11 mouse cellular contexts compared by ENCODE assay signal in genomic region chr12:80843236-80843635, GRCm38 (mm10). TPM values are rescaled to one million over a fixed set of nuclear protein-coding genes. Genes with fewer than 3 reads are reported as not detected.
DNase-seq lines count a peak whose midpoint lies in the region; ATAC-seq lines count a peak whose summit lies in the region.
"Had no signal": no experiment of that assay in that cellular context is flagged by ENCODE, and none has a peak within 500 bp of the region (broad histone marks: within the 10 kb centered on the region; RNA-seq: fewer than 3 reads in every experiment).

No protein-coding gene starts in this region.

- peaks cover 33% of the 10 kb centered on the region for H3K4me1 ChIP-seq in heart, embryonic 11.5 days (ENCODE audit: control insufficient read depth, insufficient read depth, low read length)
- peaks cover 44% of the 10 kb centered on the region for H3K4me1 ChIP-seq in stomach, embryonic 16.5 days (ENCODE audit: control insufficient read depth, insufficient read depth, low read length)

- no peaks in the 10 kb centered on the region for H3K36me3 ChIP-seq in heart, embryonic 11.5 days (ENCODE audit: control insufficient read depth, insufficient read depth, low read length)
- H3K36me3 ChIP-seq in stomach, embryonic 16.5 days (ENCODE audit: control insufficient read depth, insufficient read depth, low read length) = no peaks in the 10 kb centered on the region

- H3K4me3 ChIP-seq in heart, embryonic 11.5 days (ENCODE audit: low read depth, low read length) = no peak overlapping the region
- H3K4me3 ChIP-seq in stomach, embryonic 16.5 days (replicated peaks; ENCODE audit: low read length) = no peak overlapping the region

- H3K27ac ChIP-seq in heart, embryonic 11.5 days (ENCODE audit: low read depth, low read length) = 0 out of 2 replicates have a peak overlapping the region, but pooled peaks have one; percentile 29
- H3K27ac ChIP-seq in stomach, embryonic 16.5 days (ENCODE audit: low read length) = peak overlapping the region; percentile 69

- H3K9me3 ChIP-seq in heart, embryonic 11.5 days (replicated peaks; ENCODE audit: control insufficient read depth, low read length) = no peaks in the 10 kb centered on the region
- H3K9me3 ChIP-seq in stomach, embryonic 16.5 days (replicated peaks; ENCODE audit: control insufficient read depth, low read length) = no peaks in the 10 kb centered on the region

- H3K4me2 ChIP-seq in heart, embryonic 11.5 days = no peak overlapping the region
- H3K4me2 ChIP-seq in stomach, embryonic 16.5 days (ENCODE audit: low read depth, low read length) = no peak overlapping the region

- no peak for DNase-seq in heart, postnatal 14 days
- DNase-seq in kidney, postnatal 14 days = peak; percentile 27
- DNase-seq in kidney, postnatal 25 days = no peak
- DNase-seq in ovary, adult 18-20 months (ENCODE audit: low spot score) = peak; percentile 57
- DNase-seq in ovary, postnatal 10 days (ENCODE audit: low spot score) = no peak
- DNase-seq: cerebellum, adult 11 months; thymus, adult 18-20 months had no signal

- H3K27me3 ChIP-seq in heart, embryonic 11.5 days (ENCODE audit: control insufficient read depth, insufficient read depth, low read length) = no peaks in the 10 kb centered on the region
- H3K27me3 ChIP-seq in stomach, embryonic 16.5 days (ENCODE audit: control insufficient read depth, insufficient read depth, low read length) = no peaks in the 10 kb centered on the region

- no peak overlapping the region for H3K9ac ChIP-seq in heart, embryonic 11.5 days (ENCODE audit: low read depth, low read length)
- H3K9ac ChIP-seq in stomach, embryonic 16.5 days (ENCODE audit: low read length) = no peak overlapping the region

- WGBS in heart, embryonic 11.5 days (ENCODE audit: insufficient replicate concordance) = 70% methylated on average over 2 of the region's 2 CpGs
- WGBS in stomach, embryonic 16.5 days = 47% methylated on average over 2 of the region's 2 CpGs

- ATAC-seq in heart, embryonic 11.5 days (replicated peaks; ENCODE audit: insufficient number of reproducible peaks, low FRiP score, low TSS enrichment) = no peak
- no peak for ATAC-seq in stomach, embryonic 16.5 days (ENCODE audit: insufficient read depth, low FRiP score)
- ATAC-seq in CD4-positive, CD25-positive, alpha-beta regulatory T cell, adult 4 months = no peak
- ATAC-seq: forebrain, embryonic 16.5 days had no signal

- intact Hi-C loops in heart, postnatal 14 days (cut with DNase I) = no loop called here

RNA-seq across cellular contexts. Expression of gene Susd6, which starts 52.9 kb away (rescaled TPM):
- polyA plus RNA-seq in heart, embryonic 11.5 days (2014; fragmentation: Nextera tagmentation; extraction: Ambion mirVana) = 17.7 and 20.4 TPM in 2 replicates
- total RNA-seq in heart, postnatal 14 days (2021) = 10 to 100 TPM; 63.4 to 66.2 TPM
- polyA plus RNA-seq in stomach, embryonic 16.5 days (2015; fragmentation: Nextera tagmentation; extraction: Ambion mirVana) = 17.6 and 18.5 TPM in 2 replicates
- 10 to 100 TPM; 23.1 to 29.8 TPM for polyA plus RNA-seq in CD4-positive, CD25-positive, alpha-beta regulatory T cell, adult 4 months (2017; shearing (Covaris generic))

Comparison
In these comparisons a context has a peak if more than half of its experiments do, and no peak if none do; other contexts are left out.
1. DNase-seq: peak in kidney, postnatal 14 days (single experiment) and ovary, adult 18-20 months (single experiment); none in heart, postnatal 14 days (0 of 2), kidney, postnatal 25 days (0 of 2) and ovary, postnatal 10 days (single experiment).